Mouse (Mus musculus) left cerebral cortex, postnatal 25 days (tissue): ENCODE results near the gene Ergic1. TPM values are rescaled to one million over a fixed set of nuclear protein-coding genes. Genes with fewer than 3 reads are reported as not detected.
A peak's percentile ranks its signal among the peaks of the same experiment; 100 is the strongest.

Source experiments
- DNase-seq, 2 experiments: peaks; one replicate each; pipeline ENCODE4 v3.0.0; 2022; ENCODE audit warnings: low spot score in 2 of 2, mixed read lengths in 1 of 2
- intact Hi-C: fragments of 180-260 bp; cut with DNase I; formaldehyde crosslinking; loops from one replicate; pipeline ENCODE4 v1.15.1; 2025
- total RNA-seq, 2 experiments: library from RNA; stranded (reverse); gene quantifications; 2 replicates each; pipeline ENCODE4 v1.2.3; 2021

Ergic1 gene
- total RNA-seq, 2 experiments from 2014 or later, result 163 to 168 TPM

DNA sequence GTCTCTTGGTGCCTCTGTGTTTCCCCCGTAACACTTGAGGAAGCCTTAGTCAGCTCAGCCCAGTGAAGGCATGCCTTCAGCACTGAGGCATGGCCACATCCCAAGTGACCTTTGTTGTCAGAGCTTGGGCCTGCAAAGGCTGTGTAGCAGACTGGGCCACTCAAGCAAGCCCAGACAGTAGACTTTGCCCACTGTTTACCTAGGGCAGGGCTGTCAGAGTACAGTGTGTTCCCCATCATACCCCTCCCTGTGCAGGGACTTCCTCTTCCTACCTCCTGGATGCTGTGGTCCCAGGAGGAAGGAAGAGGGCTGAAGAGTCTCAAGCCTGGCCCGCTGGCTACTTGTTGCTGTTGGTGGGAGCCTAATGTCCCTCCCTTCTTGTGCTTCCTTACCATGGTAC lies 55.4 kb downstream of the Ergic1 start:
- intact Hi-C loops, result no loop called here
- DNase-seq, result no peak

DNA sequence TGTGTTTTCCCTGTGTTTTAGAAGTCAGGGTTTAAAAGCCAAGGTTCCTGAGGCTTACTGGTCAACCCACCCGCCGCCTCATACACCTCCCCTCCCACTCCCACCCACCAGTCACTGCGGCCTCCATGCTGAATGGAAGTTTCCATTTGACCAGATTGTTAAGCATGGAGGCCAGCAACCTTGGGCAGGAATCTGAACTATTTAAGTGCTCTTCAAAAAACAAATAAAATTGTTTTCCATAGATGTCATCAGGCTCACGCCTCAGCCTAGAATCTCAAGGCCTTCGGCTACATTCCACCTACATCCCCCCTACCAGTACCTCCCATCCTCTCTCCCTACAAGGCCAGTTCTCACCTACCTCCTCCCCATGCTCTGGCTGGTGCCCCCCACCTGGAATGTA lies 57.2 kb downstream of the Ergic1 start:
- DNase-seq, result no peak
- intact Hi-C loops, result no loop called here

DNA sequence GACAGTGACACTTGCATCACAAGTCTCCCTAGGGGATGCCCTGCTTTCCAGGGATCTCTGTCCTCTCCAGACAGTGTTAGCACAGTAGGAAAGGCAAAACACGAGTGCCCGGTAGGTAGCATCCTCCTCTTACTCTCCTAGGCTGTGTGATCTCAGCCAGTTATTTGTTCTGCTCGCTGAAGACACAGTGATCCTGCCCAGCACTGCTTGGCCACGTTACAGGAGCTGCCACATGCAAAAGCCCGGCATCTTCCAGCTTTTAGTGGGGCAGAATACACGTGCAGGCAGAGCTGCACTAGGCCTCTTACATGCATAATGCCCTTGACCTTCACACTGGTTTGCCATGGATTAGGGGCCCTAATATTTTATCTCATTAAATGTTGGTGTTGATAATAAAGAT lies 58.3 kb downstream of the Ergic1 start:
- no peak for DNase-seq
- intact Hi-C loops, result no loop called here

DNA sequence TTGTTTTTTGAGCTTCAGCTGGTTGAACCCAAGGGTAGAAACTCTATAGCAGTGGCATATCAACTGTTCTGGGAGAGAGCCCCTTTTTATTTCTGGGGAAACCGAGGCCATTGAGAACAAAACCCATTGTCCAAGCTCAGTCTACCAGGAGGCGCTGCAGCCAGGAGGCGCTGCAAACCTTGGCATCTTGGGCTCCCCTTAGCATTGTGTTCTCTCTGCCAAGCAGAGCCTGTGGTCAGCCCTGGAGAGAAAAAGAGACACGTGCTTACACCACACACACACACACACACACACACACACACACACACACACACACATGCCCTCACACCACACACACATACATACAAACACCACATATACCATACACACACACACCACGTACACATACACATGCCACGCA lies 59.0 kb downstream of the Ergic1 start:
- intact Hi-C loops, result no loop called here
- no peak for DNase-seq

DNA sequence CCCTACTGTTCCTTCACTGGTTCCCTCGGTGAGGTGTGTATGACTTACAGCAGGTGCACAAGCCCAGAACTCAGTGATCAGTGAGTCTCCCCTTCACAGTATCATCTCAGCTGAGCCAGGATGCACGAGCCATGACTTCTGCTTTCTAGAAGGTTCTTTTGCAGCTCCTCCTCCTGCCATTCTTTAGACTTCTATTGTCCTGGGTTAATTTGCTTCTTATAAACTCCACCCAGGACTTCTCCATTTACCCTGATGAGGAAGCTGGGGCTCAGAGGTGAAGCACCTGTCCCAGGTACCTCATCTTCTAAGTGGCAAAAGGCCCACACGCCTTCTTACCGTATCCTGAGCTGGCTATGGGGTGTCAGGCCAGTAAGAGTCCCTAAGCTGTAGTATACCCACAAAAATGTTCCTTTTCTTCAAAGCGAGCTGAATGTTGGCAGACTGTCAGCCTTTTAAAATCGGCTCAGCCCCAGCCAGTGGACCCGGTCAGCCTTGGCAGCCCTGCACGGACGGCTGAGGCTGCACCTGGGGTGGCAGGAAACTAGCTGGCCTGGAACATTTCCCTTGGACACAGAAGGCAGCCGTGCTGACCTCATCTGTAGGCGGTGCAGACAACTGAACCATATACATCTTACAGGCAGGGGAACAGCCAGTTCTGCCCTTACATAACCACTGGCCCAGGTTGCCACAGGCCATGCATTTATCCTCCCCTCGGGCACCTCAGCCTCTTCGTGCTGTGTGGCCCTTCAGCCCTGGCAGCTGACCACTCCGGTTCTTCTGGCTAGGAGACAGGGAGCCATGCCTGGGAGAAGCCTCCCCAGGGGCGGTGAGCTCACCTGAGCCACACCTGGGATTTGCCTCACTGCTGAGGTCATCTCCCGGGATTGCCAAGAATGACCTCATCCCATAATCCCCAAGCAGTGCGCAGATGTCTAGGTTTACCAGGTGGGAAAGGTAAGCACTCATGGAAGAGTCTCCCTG lies 59.8 kb downstream of the Ergic1 start:
- intact Hi-C loops, result no loop called here
- peak in 1 of 2 experiments; percentile 73 for DNase-seq

DNA sequence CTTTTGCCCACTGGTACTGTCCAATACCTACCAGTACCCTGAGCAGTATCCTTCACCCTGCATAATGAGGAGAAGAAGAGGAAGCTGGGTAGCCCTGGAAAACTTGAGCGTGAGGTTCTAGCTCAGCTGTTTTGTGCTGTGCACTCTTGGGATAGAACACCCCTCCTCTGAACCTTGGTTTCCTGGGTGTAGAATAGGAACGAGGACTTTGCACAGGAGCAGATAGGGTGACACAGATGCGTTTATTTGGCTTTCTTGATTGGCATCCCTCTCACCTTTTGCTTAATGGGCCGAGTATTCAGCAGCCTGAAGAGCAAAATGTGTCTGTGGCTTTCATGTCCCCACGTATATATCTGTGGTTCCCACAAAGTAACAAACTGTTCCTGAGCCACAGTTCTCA lies 60.6 kb downstream of the Ergic1 start:
- no peak for DNase-seq
- intact Hi-C loops, result no loop called here

DNA sequence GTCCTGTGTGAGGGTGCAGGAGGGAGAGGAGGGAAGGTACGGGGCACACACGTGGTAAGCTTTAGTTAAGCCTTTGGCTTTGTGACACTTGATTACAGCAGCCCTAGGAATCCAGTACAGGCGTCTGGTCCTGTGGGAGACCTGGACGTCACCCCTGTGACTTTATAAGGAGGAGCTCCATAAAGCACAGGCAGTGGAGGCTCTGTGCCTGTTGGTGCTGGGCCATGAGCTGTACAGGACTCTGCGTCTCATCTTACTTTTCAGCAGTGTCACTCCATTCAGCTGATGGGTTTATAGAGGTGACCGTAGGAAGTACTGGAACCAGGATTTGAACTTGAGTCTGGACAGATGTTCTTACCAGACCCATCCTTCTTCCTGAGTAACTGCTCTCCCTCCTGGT lies 62.7 kb downstream of the Ergic1 start:
- intact Hi-C loops, result no loop called here
- no peak for DNase-seq

DNA sequence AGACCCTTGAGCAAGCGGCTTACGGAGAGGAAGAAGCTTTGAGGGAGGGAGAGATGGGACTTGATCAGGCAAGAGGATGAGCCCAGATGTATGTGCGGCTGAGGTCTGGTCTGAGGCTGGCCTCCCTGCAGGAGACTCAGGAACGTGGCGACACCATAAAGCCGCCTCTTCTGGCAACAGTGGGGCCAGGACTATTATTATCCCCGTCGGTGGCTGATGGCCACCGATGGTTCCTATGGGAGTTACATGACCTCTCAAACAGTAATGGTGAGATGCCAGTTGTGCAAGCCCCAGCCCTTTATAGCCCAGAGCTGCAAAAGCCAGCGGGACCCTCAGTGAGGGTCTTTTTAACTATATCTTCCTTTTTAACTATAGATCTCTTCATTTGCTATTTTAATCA lies 63.7 kb downstream of the Ergic1 start:
- intact Hi-C loops, result no loop called here
- no peak for DNase-seq

DNA sequence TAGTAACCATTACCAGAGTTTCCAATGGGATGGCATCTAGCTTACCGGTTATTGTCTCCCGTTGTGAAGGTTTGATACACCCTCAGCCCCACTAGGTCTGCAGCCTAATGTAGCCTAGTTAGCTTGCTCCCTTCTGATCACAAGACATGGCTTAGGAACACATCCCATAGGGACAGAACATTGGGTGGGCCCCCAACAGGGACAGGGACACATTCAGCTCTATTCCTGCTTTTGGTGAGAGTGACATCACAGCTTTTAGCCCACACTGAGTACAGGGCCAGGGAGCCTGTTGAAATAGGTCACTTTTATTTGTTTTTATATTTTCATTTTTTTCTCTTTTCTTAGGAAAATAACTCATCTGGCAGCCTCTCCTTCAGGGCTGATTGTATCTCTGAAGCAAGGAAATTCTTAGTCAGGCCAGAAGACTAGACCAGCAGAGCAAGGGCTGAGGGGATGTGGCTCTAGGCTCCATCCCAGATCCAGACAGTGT lies 64.3 kb downstream of the Ergic1 start:
- intact Hi-C loops, result no loop called here

DNA sequence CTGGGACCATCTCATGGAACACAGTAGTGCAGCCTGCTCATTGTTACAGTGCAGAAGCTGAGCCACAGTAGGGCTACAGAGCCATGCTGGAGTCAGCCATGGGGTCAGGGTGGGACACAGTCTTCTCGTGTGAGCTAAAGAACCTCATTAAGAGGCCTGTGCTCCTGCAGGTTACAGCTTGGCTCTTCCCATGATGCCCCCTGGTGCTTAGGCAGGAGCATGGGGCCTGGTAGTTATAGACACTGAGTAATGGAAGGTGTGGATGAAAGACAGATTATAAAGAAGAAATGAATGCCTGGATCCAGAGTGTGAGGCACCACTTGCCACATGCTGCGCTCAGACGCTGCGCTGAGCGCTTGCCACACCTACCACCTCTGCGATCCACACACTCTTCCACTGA lies 67.2 kb downstream of the Ergic1 start:
- intact Hi-C loops, result no loop called here

More for the DNA sequence above, 64.3 kb downstream of the Ergic1 start:
- DNase-seq, result no peak

DNA sequence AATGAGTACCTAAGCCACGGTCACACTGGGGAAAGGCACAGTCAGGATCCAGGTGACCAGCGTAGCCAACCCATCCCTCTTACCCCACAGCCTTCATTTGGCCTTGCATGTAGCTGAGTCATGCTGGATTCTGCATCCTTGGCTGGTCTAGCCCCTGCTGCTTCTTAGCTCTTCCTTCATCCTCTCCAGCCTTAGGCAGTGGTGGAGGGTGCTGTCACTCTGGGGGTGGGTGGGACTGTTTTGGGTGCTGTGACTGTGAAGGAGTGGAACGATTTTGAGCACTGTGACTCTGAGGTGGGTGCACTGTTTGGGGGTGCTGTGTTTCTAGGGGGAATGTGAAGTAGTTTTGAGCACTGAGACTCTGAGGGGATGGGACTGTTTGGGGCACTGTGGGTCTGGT lies 67.6 kb downstream of the Ergic1 start:
- intact Hi-C loops, result no loop called here
- DNase-seq, result peak in 1 of 2 experiments; percentile 65

More for the DNA sequence above, 67.2 kb downstream of the Ergic1 start:
- no peak for DNase-seq

DNA sequence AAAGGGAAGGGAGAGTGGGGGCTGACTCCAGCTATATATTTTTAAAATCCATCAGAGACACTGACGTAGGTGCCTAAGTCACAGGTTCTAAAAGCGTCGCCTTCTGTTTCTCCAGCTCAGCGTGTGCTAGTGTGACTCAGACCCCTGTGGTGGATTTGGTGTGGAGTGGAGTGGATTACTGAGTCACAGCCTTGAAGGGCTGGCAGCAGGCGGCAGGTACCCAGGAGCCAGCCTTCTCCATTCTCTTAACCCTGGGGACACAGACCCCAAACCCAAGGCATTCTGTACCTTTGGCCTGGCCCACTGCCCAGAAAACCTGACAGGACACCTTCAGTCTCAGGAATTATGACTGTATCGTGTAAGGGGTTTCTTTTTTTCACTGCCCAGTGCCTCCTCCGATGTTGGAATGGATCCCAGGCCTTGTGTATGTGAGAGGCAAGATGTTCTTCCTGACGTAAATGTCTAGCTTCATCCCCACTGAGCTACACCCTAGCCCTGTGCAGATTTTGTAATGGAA lies 70.6 kb downstream of the Ergic1 start:
- intact Hi-C loops, result loop anchor here (5.0 kb wide), 1 partner anchor 55 kb away; no protein-coding TSS in a partner anchor
- peak; percentile 65 to 96 for DNase-seq

DNA sequence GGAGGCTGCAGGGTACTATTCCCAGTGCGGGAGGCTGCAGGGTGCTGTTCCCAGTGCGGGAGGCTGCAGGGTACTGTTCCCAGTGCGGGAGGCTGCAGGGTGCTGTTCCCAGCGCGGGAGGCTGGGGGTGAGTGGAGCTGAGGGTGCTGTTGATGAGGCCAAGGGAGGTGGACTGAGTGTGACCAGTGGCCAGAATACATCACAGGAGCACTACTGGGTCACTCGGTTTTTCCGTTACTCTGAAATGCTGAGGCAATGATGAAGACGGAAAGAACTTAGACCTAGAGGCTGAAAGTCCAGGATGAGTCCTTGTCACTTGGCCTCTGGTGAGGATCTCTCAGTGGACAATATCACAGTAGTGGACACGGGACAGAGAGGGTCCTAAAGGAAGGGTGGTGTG lies 71.9 kb downstream of the Ergic1 start:
- DNase-seq, result no peak
- intact Hi-C loops, result loop anchor here (5.0 kb wide), 1 partner anchor 56 kb away; no protein-coding TSS in a partner anchor

DNA sequence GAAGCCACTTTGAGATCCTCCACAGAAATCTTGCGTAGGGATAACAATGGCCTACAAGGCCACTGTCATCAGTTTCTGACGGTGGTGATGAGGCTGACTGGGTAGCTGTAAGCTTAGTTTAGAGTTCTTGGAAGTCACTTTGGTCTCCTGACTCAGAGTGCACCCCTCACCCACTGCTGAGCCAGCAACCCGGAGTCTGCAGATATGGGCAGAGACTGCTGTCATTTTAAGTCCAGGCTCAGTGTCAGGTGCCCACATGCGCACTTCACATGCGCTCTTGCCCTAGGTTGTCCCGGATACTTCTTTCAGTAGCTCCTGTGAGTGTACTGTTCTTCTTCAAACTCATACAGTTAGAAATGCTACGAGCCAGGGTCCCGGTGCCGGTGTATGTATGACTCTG lies 72.6 kb downstream of the Ergic1 start:
- DNase-seq, result no peak
- intact Hi-C loops, result loop anchor here (5.0 kb wide), 1 partner anchor 57 kb away; no protein-coding TSS in a partner anchor

DNA sequence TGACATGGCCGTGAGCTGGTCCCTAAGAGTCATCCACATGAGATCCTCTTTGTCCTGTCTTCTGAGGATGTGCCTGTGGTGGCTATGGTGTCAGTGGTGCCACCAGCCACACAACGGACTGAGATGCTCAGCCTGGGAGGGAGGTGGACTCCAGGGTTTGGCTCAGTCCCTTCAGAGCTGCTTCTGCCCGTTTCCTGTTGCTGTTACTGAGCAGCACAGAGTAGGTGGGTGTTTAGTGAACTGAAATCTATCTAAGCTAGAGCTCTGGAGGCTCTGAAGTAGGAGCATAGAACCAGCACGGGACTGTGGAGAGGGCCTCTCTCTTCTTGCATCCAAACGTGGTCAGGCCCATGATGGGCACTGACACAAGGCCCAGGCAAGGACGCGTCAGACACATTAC lies 73.2 kb downstream of the Ergic1 start:
- peak in 1 of 2 experiments; percentile 83 for DNase-seq
- intact Hi-C loops, result loop anchor here (5.0 kb wide), 1 partner anchor 57 kb away; no protein-coding TSS in a partner anchor

DNA sequence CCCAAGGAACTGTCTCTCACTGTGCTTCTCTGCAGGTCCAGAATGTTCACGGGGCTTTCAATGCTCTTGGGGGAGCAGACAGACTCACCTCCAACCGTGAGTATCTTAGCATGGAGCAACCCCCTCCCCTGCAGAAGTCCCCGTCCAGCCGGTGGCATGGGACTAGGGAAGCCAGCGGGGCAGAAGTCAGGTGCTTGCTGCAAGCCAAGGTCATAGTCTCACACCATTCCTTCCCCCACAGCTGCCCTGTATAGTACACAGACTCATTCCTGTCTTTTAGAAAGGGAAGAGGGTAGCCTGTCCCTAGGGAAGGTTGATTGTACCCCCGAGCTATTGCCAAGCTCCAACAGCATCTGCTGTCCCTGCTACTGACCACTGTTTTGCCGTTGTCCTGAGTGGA lies 74.7 kb downstream of the Ergic1 start:
- no peak for DNase-seq
- intact Hi-C loops, result no loop called here

DNA sequence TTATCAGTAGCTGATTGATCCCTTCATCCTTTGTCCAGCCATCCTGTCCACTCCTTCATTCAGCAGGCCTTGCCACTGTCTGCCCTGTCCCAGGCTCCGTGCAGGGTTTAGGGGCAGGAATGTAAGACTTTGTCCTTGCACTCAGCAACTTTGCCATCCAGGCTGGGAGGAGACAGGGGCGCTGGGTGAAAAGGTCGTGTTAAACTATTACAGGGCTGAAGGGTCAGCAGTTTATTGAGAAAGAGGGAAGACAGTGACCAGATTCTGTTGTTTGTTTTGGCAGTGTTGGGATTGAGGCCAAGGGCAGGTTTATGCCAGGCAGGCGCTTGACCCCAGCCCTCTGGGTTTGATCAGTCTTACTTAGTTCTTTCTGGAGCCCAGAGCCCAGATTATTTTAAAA lies 76.6 kb downstream of the Ergic1 start:
- no peak for DNase-seq
- intact Hi-C loops, result loop anchor here (1.0 kb wide), 2 partner anchors 130 to 172 kb away; no protein-coding TSS in a partner anchor

DNA sequence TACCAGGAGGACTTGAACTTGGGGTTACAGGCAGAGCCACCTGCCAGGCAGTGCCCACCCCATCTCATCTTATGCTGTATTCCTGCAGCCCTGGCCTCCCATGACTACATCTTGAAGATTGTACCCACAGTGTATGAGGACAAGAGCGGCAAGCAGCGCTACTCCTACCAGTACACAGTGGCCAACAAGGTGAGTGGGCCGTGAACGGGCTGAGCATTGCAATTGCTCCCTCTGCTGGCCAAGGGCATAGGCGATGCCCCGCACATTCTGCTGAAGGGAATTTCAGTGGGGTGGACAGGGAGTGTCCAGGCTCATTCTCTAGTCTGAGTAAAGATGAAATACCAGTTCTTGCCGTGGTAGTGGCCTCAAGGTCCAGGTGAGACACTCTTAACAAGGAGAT lies 77.4 kb downstream of the Ergic1 start:
- intact Hi-C loops, result loop anchor here (1.0 kb wide), 2 partner anchors 130 to 172 kb away; no protein-coding TSS in a partner anchor
- peak; percentile 71 to 78 for DNase-seq

DNA sequence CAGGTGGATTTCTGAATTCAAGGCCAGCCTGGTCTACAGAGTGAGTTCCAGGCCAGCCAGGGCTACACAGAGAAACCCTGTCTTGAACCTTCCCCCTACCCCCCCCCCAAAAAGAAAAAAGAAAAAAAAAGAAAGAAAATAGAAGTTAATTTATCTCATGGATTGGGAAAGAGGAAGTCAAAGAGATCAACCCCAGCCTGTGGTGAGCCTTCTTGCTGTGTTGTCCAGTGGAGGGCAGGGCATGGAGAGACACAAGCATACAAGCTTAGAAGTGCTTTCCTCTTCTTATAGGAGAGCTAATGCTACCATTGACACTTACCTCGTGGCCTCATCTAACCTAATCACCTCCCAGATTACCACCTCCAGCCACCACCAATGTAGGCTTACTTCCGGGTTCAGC lies 78.5 kb downstream of the Ergic1 start:
- intact Hi-C loops, result no loop called here
- DNase-seq, result no peak

DNA sequence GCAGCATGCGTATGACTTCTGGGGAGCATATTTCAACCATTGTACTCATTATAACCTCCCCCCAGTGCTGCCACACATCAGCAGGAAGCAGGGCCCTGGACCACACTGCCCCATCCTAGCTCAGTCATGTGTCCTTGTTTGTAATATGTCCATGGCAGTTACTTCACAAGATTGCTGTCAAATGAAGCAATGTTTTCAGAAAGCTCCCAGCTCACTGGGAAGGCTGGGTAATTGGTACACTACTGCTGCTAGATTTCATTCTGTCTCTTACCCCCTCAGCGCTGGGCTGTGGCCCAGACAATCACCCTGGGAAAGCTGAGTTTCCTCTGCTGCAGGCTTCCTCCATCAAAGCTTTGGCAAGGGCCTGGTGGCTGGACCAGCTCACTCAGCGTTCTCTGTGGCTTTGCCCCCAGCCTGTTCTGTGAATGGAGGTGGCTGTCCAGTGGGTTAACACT lies 79.0 kb downstream of the Ergic1 start:
- no peak for DNase-seq
- intact Hi-C loops, result no loop called here
